Mouse (Mus musculus) stomach, embryonic 14.5 days (tissue): ENCODE results near the gene Haus4. TPM values are rescaled to one million over a fixed set of nuclear protein-coding genes. Genes with fewer than 3 reads are reported as not detected.

Source experiments
- ATAC-seq: fragments of 200-750 bp; cut with Nextera tagmentation; 2 replicates; pipeline ENCODE4 v1.8.0; 2017; ENCODE audit warnings: low read depth, moderate TSS enrichment; ENCODE audit not compliant: insufficient number of reproducible peaks, insufficient read depth, low FRiP score
- H3K27ac ChIP-seq: fragments of 300-500 bp; sonication (generic); 2 replicates; pipeline ENCODE4 v1.5.1; 2014; ENCODE audit warnings: mild to moderate bottlenecking, low read length, moderate library complexity, mixed read lengths
- H3K27me3 ChIP-seq: fragments of 300-500 bp; sonication (generic); 2 replicates; pipeline ENCODE4 v1.6.1; 2014; ENCODE audit warnings: low read length, control low read depth, mixed read lengths; ENCODE audit not compliant: control insufficient read depth, insufficient read depth
- H3K36me3 ChIP-seq: fragments of 300-500 bp; sonication (generic); 2 replicates; pipeline ENCODE4 v1.6.1; 2014; ENCODE audit warnings: mild to moderate bottlenecking, control low read depth, low read length, moderate library complexity, mixed read lengths; ENCODE audit not compliant: control insufficient read depth, insufficient read depth
- H3K4me1 ChIP-seq: fragments of 300-500 bp; sonication (generic); 2 replicates; pipeline ENCODE4 v1.6.1; 2014; ENCODE audit warnings: low read length, control low read depth, mixed read lengths; ENCODE audit not compliant: control insufficient read depth, insufficient read depth
- H3K4me2 ChIP-seq: fragments of 300-500 bp; sonication (generic); replicated peaks from 2 replicates; pipeline ENCODE4 v1.6.1; 2014; ENCODE audit warnings: low read depth, low read length, control low read depth
- H3K4me3 ChIP-seq: fragments of 300-500 bp; sonication (generic); 2 replicates; pipeline ENCODE4 v1.5.1; 2014; ENCODE audit warnings: low read depth, low read length, control low read depth
- H3K9ac ChIP-seq: fragments of 300-500 bp; sonication (generic); replicated peaks from 2 replicates; pipeline ENCODE4 v1.6.1; 2014; ENCODE audit warnings: low read depth, mild to moderate bottlenecking, control low read depth, low read length, moderate library complexity, mixed read lengths
- H3K9me3 ChIP-seq: fragments of 300-500 bp; sonication (generic); 2 replicates; pipeline ENCODE4 v1.6.1; 2016; ENCODE audit warnings: low read depth, low read length, control low read depth; ENCODE audit not compliant: control insufficient read depth
- WGBS: fragments of 180-500 bp; shearing (Covaris S2); extraction: QIAGEN DNeasy Blood & Tissue Kit; methylation state at CpG from one replicate; pipeline ENCODE4 v1.1.7; 2014; 5-methylcytosine and 5-hydroxymethylcytosine counted together
- polyA plus RNA-seq: library from polyadenylated mRNA; unstranded; fragments of >200 nt; fragmentation: Nextera tagmentation; extraction: Ambion mirVana; gene quantifications from 2 replicates; pipeline ENCODE4 v1.2.1, GENCODE M21; 2014

Haus4 gene
- polyA plus RNA-seq, 1 experiment from 2014 or later: 48.2 TPM

- H3K4me3 ChIP-seq: peak overlapping the region; percentile 93
- peak overlapping the region; percentile 91 for H3K9ac ChIP-seq
- peak overlapping the region; percentile 75 for H3K4me2 ChIP-seq
- H3K27me3 ChIP-seq: no peaks in the 10 kb centered on the region
- under 1% methylated on average over 83 of the region's 84 CpGs for WGBS
- H3K36me3 ChIP-seq: peaks cover 9% of the 10 kb centered on the region
- H3K27ac ChIP-seq: peak overlapping the region; percentile 95
- H3K4me1 ChIP-seq: peaks cover 39% of the 10 kb centered on the region
- H3K9me3 ChIP-seq: no peaks in the 10 kb centered on the region
- no peak for ATAC-seq
Observed at GRCm38 (mm10) chr14:54576241-54577088, 22.0 kb upstream of the Haus4 start.

DNA sequence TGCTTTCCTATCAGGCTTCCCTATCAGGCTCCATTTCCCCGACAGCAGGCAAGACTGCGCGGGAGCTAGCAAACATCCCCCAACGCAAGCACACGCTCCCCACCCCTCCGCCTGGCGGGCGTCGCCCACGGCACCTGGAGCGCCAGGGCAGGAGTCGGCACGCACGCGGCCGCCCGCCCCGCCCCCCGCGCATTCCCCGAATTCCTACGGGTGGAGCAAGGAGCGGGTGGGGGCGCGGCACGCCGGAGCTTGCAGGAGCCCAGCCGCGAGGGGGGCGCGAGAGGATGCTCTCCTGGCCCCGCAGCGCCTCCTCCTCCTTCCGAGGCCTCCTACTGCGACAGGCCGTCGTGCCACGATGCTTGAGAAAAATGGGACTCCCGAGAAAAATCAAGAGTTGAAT is 21.2 kb upstream of the Haus4 start:
- H3K4me1 ChIP-seq: peaks cover 39% of the 10 kb centered on the region
- H3K4me3 ChIP-seq: peak overlapping the region; percentile 93
- WGBS: 2% methylated on average over 38 of the region's 39 CpGs
- peak overlapping the region; percentile 95; the same call in 1 of the 2 replicates for H3K27ac ChIP-seq
- no peaks in the 10 kb centered on the region for H3K9me3 ChIP-seq
- no peaks in the 10 kb centered on the region for H3K27me3 ChIP-seq
- H3K9ac ChIP-seq: peak overlapping the region; percentile 91
- peak overlapping the region; percentile 75 for H3K4me2 ChIP-seq
- peak; percentile 15; the same call in 1 of the 2 replicates for ATAC-seq
- H3K36me3 ChIP-seq: peaks cover 16% of the 10 kb centered on the region

DNA sequence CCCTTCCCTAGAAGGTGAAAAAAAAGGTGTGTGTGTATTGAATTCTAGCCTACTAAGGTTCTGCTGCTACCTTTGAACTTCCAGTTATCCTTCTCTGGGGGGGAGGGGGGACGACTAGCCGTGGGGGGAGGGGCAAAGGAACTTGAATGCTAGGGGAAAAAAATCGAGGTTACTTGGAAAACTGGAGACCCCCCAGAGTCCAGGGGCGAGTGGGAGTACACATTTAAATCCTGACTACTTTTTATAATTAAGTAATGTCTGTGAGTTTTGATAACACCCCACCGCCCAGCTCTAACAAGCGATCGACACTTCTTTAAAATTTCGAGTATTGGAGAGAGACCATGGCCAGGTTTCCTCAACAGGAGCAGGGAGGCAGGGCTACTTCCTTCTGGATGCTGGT is 20.6 kb upstream of the Haus4 start:
- H3K4me3 ChIP-seq: peak overlapping the region; percentile 93
- ATAC-seq: no peak
- H3K36me3 ChIP-seq: peaks cover 20% of the 10 kb centered on the region
- 3% methylated on average over 8 of the region's 8 CpGs for whole genome bisulfite sequencing
- no peaks in the 10 kb centered on the region for H3K27me3 ChIP-seq
- peak overlapping the region; percentile 75 for H3K4me2 ChIP-seq
- peak overlapping the region; percentile 57; the same call in 1 of the 2 replicates for H3K27ac ChIP-seq
- H3K4me1 ChIP-seq: peaks cover 39% of the 10 kb centered on the region
- peak overlapping the region; percentile 91 for H3K9ac ChIP-seq
- H3K9me3 ChIP-seq: no peaks in the 10 kb centered on the region

DNA sequence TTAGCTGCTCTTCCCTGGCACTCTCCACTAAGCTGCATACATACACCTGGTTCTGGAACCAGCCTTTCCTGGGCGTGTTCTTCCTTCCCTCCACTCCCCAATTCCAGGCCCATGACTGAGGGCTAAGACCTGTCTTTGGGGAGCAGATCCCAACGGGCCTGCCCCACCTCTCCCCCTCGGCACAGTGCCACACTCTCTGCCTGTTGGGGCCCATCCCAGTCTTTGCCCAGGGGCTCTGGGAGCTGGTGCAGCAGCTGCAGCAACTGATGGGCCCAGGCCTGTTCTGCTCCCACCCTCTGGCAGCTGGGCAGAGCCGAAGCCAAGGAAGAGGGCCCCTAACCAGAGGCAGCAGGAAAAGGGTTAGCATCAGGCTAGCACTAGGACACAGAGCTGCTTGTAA is 19.8 kb upstream of the Haus4 start:
- peaks cover 39% of the 10 kb centered on the region for H3K4me1 ChIP-seq
- no peak overlapping the region for H3K9ac ChIP-seq
- H3K27me3 ChIP-seq: no peaks in the 10 kb centered on the region
- H3K9me3 ChIP-seq: no peaks in the 10 kb centered on the region
- peaks cover 27% of the 10 kb centered on the region for H3K36me3 ChIP-seq
- peak overlapping the region; percentile 75 for H3K4me2 ChIP-seq
- H3K27ac ChIP-seq: peak overlapping the region; percentile 79
- peak overlapping the region; percentile 93 for H3K4me3 ChIP-seq
- ATAC-seq: no peak
- 15% methylated on average over 4 of the region's 4 CpGs for WGBS

GRCm38 (mm10) chr14:54572790-54573736 is 18.6 kb upstream of the Haus4 start:
- Histone ChIP-seq H3K27me3 (no peaks in the 10 kb centered on the region), H3K4me3 (peak overlapping the region; percentile 93), H3K9me3 (no peaks in the 10 kb centered on the region), H3K27ac (peak overlapping the region; percentile 79), H3K9ac (peak overlapping the region; percentile 30; the same call in 1 of the 2 replicates), H3K4me2 (peak overlapping the region; percentile 75), H3K36me3 (peaks cover 36% of the 10 kb centered on the region), H3K4me1 (peaks cover 32% of the 10 kb centered on the region)
- 12% methylated on average over 13 of the region's 14 CpGs for WGBS
- ATAC-seq: peak; percentile 21; the same call in 1 of the 2 replicates

GRCm38 (mm10) chr14:54572122-54572521 is 17.7 kb upstream of the Haus4 start:
- ATAC-seq: no peak
- peaks cover 32% of the 10 kb centered on the region for H3K4me1 ChIP-seq
- no peak overlapping the region for H3K9ac ChIP-seq
- H3K4me3 ChIP-seq: no peak overlapping the region
- no peaks in the 10 kb centered on the region for H3K27me3 ChIP-seq
- 62% methylated on average over 4 of the region's 4 CpGs for WGBS
- H3K9me3 ChIP-seq: no peaks in the 10 kb centered on the region
- H3K36me3 ChIP-seq: peaks cover 43% of the 10 kb centered on the region
- H3K27ac ChIP-seq: 0 out of 2 replicates have a peak overlapping the region, but pooled peaks have one; percentile 33
- no peak overlapping the region for H3K4me2 ChIP-seq

DNA sequence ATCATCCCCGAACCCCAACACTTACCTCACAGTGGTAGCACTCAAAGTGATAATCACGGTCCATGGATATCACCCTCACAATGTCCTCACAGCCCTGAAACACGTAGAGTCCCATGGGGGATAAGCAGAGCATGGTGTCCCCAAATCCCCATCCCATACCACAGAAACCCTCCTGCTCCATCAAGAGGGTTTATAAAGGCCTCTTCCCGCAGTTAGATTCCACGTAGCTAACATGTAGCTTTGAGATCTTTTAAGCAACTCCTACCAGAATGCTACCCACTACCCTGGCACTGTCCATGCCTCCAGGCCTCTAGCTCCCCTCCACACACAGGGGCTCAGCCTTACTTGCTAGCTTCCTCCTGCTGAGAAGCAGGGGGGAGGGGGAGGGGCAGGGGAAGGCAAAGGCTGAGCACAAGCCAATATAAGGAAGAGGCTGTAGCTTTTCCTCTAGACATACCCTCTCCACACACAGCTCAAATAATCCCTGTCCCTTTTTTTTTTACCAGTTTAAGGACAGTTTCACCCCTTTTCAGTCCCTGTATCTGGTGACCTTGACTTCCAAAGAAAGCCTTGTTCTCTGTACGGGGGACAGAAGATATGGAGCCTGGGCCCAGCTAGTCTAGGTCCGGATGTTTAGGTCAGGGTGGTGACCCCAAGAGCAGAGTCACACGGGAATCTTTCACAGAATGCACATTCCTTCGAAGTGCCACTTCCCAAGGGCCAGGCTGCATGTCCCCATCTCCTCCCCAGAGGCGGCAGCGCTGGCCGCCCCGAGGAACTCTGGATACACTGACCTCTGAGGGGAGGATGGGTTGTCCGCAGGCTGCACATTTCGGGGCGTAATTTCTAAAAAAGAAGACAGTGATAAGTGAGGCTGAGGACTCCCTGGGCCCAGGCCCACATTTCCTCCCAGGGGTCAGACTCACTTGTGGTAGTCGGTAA is 15.3 kb upstream of the Haus4 start:
- Histone ChIP-seq H3K4me2 (no peak overlapping the region), H3K9ac (no peak overlapping the region), H3K4me1 (peaks cover 27% of the 10 kb centered on the region), H3K27me3 (no peaks in the 10 kb centered on the region), H3K27ac (no peak overlapping the region), H3K36me3 (peaks cover 47% of the 10 kb centered on the region), H3K4me3 (no peak overlapping the region), H3K9me3 (no peaks in the 10 kb centered on the region)
- 57% methylated on average over 17 of the region's 17 CpGs for WGBS
- no peak for ATAC-seq
